Mouse (Mus musculus) kidney, embryonic 14.5 days (tissue): ENCODE results near the gene Foxn4. TPM values are rescaled to one million over a fixed set of nuclear protein-coding genes. Genes with fewer than 3 reads are reported as not detected.

Experiments used
- ATAC-seq: fragments of 200-750 bp; cut with Nextera tagmentation; 2 replicates; pipeline ENCODE4 v1.8.0; 2017; ENCODE audit warnings: moderate number of reproducible peaks, mild to moderate bottlenecking, moderate TSS enrichment, moderate library complexity; ENCODE audit not compliant: low FRiP score, low TSS enrichment
- H3K27ac ChIP-seq: fragments of 300-500 bp; sonication (generic); 2 replicates; pipeline ENCODE4 v1.5.1; 2014; ENCODE audit warnings: low read depth, mild to moderate bottlenecking, low read length, moderate library complexity, mixed read lengths
- H3K27me3 ChIP-seq: fragments of 300-500 bp; sonication (generic); 2 replicates; pipeline ENCODE4 v1.6.1; 2014; ENCODE audit warnings: mild to moderate bottlenecking, low read length; ENCODE audit not compliant: control insufficient read depth, insufficient read depth
- H3K36me3 ChIP-seq: fragments of 300-500 bp; sonication (generic); 2 replicates; pipeline ENCODE4 v1.6.1; 2014; ENCODE audit warnings: low read length, mixed read lengths; ENCODE audit not compliant: control insufficient read depth, insufficient read depth
- H3K4me1 ChIP-seq: fragments of 300-500 bp; sonication (generic); 2 replicates; pipeline ENCODE4 v1.6.1; 2014; ENCODE audit warnings: low read length, mixed read lengths; ENCODE audit not compliant: control insufficient read depth, insufficient read depth
- H3K4me2 ChIP-seq: fragments of 300-500 bp; sonication (generic); replicated peaks from 2 replicates; pipeline ENCODE4 v1.6.1; 2014; ENCODE audit warnings: low read depth, mild to moderate bottlenecking, low read length
- H3K4me3 ChIP-seq: fragments of 300-500 bp; sonication (generic); 2 replicates; pipeline ENCODE4 v1.5.1; 2014; ENCODE audit warnings: mild to moderate bottlenecking, low read length
- H3K9ac ChIP-seq: fragments of 300-500 bp; sonication (generic); 2 replicates; pipeline ENCODE4 v1.6.1; 2014; ENCODE audit warnings: low read depth, mild to moderate bottlenecking, low read length, moderate library complexity
- H3K9me3 ChIP-seq: fragments of 300-500 bp; sonication (generic); 2 replicates; pipeline ENCODE4 v1.6.1; 2016; ENCODE audit warnings: low read length; ENCODE audit not compliant: control insufficient read depth
- WGBS: fragments of 180-500 bp; shearing (Covaris S2); extraction: QIAGEN DNeasy Blood & Tissue Kit; methylation state at CpG from one replicate; pipeline ENCODE4 v1.1.7; 2014; 5-methylcytosine and 5-hydroxymethylcytosine counted together
- polyA plus RNA-seq: library from polyadenylated mRNA; unstranded; fragments of >200 nt; fragmentation: Nextera tagmentation; extraction: Ambion mirVana; gene quantifications from 2 replicates; pipeline ENCODE4 v1.2.1, GENCODE M21; 2014

Gene Foxn4
- polyA plus RNA-seq, 1 experiment from 2014 or later, result not detected

DNA sequence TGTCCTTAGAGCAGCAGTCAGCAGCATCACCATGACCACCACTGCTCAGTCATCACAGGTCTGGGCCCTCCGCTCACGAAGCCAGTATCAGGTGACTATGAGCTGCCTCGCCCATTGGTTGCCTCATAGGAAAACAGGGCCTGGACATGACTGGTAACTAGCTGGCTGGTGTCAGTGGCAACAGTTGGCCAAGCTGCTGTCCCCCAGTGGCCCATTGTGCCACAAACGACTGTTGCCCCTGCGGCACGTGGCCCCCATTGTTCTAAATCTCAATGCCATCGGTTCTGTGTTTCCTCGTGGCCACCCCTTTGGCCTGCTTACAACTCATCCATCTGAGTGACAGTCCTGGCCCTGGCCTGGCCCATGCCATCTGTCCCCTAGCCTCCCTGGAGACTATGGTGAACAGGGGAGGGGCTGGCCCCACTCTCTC lies 9.6 kb downstream of the Foxn4 start:
- Histone ChIP-seq H3K9ac (no peak overlapping the region), H3K27me3 (no peaks in the 10 kb centered on the region), H3K4me3 (no peak overlapping the region), H3K4me1 (no peaks in the 10 kb centered on the region), H3K27ac (no peak overlapping the region), H3K36me3 (no peaks in the 10 kb centered on the region), H3K4me2 (no peak overlapping the region), H3K9me3 (no peaks in the 10 kb centered on the region)
- 71% methylated on average over 8 of the region's 8 CpGs for WGBS
- ATAC-seq, result no peak

DNA sequence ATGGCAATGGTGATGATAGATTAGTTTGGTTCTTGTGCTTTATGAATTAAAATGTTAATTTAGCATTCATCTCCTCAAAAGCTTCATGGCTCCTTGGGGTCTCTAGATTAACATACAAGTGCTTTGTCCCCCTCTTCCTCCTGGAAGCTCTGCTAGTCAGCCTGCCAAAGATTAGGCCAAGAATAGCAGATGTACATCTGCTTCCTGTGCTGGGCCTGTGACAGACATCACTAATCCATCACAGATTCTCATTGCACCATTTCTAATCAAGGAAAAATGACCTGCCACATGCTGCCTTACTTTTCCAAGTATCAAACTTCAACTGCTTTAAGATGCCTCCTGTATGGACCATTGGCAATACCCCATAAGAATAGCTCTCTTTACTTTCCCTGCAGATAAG lies 12.1 kb downstream of the Foxn4 start:
- Histone ChIP-seq H3K4me1 (no peaks in the 10 kb centered on the region), H3K9me3 (no peaks in the 10 kb centered on the region), H3K4me3 (no peak overlapping the region), H3K27me3 (no peaks in the 10 kb centered on the region), H3K27ac (no peak overlapping the region), H3K9ac (no peak overlapping the region), H3K36me3 (no peaks in the 10 kb centered on the region), H3K4me2 (no peak overlapping the region)
- no peak for ATAC-seq

DNA sequence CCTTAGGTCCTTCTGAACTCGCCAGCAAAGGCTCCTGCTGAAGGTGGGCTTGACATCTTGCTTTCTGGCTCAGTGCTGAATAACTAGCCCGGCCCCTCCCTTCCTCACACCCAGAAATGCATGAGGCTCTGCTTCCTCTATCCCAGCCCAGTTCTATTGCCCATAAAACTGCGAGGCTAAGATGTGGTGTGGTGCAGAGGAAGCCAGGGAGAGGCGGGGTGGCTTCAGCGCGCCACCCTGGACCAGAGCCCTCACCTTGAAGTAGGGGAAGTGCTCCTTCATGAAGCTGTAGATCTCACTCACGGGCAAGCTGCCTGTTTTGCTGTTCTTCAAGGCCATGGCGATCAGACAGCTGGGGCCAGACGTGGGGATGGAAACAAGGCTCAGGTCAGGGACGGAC lies 14.1 kb downstream of the Foxn4 start:
- H3K4me1 ChIP-seq, result no peaks in the 10 kb centered on the region
- no peaks in the 10 kb centered on the region for H3K27me3 ChIP-seq
- no peaks in the 10 kb centered on the region for H3K36me3 ChIP-seq
- no peak overlapping the region for H3K27ac ChIP-seq
- no peak overlapping the region for H3K4me2 ChIP-seq
- no peaks in the 10 kb centered on the region for H3K9me3 ChIP-seq
- no peak overlapping the region for H3K9ac ChIP-seq
- WGBS, result 60% methylated on average over 10 of the region's 10 CpGs
- no peak overlapping the region for H3K4me3 ChIP-seq
- ATAC-seq, result no peak

DNA sequence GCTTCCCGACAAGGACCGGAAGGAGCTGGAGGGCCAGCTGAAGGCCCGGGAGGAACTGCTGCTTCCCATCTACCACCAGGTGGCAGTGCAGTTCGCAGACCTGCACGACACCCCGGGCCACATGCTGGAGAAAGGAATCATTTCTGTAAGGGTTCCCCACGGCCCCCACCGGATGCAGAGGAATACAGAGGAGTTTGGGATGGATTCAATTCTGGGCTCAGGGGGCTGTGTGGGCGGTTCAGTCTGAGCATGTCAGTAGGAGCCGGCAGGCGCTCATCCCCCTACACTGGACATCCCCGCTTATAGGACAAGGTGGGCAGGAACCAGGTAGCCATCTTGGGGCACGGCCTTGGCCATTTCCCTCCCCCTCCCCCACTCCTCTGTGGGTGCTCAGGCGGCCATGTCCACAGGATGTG lies 25.4 kb downstream of the Foxn4 start:
- 16% methylated on average over 14 of the region's 14 CpGs for WGBS
- Histone ChIP-seq H3K27me3 (no peaks in the 10 kb centered on the region), H3K4me1 (peaks cover 6% of the 10 kb centered on the region), H3K4me3 (peak overlapping the region; percentile 15; the same call in 1 of the 2 replicates), H3K9ac (peak overlapping the region; percentile 42; the same call in 1 of the 2 replicates), H3K4me2 (peak overlapping the region; percentile 39; the same call in 1 of the 2 replicates), H3K27ac (no peak overlapping the region), H3K36me3 (no peaks in the 10 kb centered on the region), H3K9me3 (no peaks in the 10 kb centered on the region)
- peak; percentile 76 for ATAC-seq

DNA sequence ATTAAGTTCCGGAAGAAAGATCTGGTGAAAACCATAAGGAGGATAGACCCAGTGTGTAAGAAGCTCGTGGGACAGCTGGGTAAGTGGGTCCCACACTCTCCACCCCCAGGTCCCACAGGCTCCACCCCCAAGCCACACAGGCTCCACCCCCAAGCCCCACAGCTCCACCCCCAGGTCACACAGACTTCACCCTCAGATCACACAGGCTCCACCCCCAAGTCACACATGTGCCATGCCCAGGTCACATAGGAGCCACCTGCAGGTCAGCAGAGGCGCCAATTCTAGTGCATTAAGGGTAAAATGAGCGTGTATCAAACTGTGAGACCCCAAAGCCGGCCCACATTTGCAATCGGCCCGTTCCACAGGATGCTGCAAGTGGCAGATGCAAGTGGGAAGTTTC lies 27.1 kb downstream of the Foxn4 start:
- Histone ChIP-seq H3K27ac (no peak overlapping the region), H3K4me3 (no peak overlapping the region), H3K4me1 (peaks cover 6% of the 10 kb centered on the region), H3K9me3 (no peaks in the 10 kb centered on the region), H3K9ac (no peak overlapping the region), H3K4me2 (no peak overlapping the region), H3K27me3 (no peaks in the 10 kb centered on the region), H3K36me3 (no peaks in the 10 kb centered on the region)
- WGBS, result 79% methylated on average over 7 of the region's 7 CpGs
- no peak for ATAC-seq

DNA sequence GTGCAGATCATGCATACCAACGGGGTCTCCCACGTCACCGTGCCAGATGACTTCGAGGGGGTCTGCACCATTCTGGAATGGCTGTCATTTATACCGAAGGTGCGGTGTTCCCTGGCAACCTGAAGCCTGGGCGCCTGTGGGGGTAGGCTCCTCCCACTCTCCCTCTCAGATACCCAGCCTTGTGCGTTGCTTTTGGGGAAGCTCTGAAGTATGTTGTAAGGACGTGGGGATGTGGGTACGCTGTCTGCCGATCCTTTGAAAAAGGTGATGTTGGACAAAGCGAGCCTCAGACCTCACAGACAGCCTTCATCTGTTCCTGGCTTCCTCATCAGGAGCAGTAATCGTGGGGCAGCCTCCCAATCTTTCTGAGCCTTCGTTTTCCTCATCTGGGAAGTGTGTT lies 33.9 kb downstream of the Foxn4 start:
- Histone ChIP-seq H3K4me2 (no peak overlapping the region), H3K27ac (no peak overlapping the region), H3K4me1 (no peaks in the 10 kb centered on the region), H3K4me3 (no peak overlapping the region), H3K27me3 (no peaks in the 10 kb centered on the region), H3K9me3 (no peaks in the 10 kb centered on the region), H3K36me3 (no peaks in the 10 kb centered on the region), H3K9ac (no peak overlapping the region)
- WGBS, result 48% methylated on average over 14 of the region's 14 CpGs
- no peak for ATAC-seq

DNA sequence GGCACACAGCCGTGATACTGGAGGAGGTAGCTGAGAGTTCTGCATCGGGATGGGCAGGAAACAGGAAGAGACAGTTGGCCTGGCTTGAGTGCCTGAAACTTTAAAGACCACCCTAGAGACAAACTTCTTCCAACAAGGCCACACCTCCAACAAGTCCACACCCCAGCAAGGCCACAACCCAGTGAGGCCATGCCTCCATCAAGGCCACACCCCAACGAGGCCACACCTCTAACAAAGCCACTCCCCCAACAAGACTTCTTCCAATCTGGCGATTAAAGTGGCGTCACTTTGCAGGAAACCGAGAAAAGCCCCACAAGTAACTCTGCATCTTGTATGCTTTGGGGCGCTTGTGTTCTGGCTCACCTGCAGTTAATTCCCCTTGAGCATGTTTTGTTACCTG lies 34.7 kb downstream of the Foxn4 start:
- H3K27ac ChIP-seq, result no peak overlapping the region
- no peak overlapping the region for H3K4me2 ChIP-seq
- no peaks in the 10 kb centered on the region for H3K27me3 ChIP-seq
- no peak overlapping the region for H3K9ac ChIP-seq
- no peak overlapping the region for H3K4me3 ChIP-seq
- no peak for ATAC-seq
- H3K36me3 ChIP-seq, result no peaks in the 10 kb centered on the region
- no peaks in the 10 kb centered on the region for H3K9me3 ChIP-seq
- H3K4me1 ChIP-seq, result no peaks in the 10 kb centered on the region
- WGBS, result 43% methylated on average over 7 of the region's 7 CpGs

DNA sequence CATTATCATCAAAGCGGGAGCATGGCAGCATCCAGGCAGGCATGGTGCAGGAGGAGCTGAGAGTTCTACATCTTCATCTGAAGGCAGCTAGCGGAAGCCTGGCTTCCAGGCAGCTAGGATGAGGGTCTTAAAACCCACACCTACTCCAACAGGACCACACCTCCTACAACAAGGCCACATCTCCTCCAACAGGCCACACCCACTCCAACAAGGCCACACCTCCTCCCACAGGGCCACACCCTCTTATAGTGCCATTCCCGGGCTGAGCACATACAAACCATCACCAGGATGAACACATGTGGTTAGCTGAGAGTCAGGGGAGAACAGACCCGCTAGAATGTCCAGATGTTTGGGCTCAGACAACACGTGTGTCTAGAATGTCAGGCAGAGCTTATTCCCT lies 44.7 kb downstream of the Foxn4 start:
- H3K36me3 ChIP-seq, result no peaks in the 10 kb centered on the region
- no peak overlapping the region for H3K4me2 ChIP-seq
- 70% methylated on average over 5 of the region's 5 CpGs for WGBS
- no peaks in the 10 kb centered on the region for H3K27me3 ChIP-seq
- no peaks in the 10 kb centered on the region for H3K4me1 ChIP-seq
- no peak overlapping the region for H3K9ac ChIP-seq
- H3K4me3 ChIP-seq, result no peak overlapping the region
- H3K9me3 ChIP-seq, result peaks cover 8% of the 10 kb centered on the region; the same call in 1 of the 2 replicates
- no peak for ATAC-seq
- H3K27ac ChIP-seq, result no peak overlapping the region

DNA sequence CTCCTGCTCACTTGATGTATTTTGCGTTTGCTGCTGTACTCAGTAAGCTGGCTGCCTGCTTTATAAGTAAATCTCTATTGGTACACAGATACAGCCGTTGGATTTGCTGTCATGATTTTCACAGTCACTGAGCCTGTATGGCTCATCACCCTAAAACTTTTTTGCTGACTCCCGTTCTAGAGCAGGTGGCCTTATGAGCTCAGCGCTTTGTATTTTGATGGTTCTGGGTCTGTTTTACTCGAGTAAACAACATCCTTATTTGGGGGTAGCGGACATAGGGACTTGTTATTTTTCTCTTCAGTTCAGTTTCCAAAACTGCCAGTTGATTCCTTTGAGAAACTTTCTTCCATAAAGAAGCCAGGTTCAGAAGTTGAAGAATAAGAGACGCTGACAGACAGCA lies 47.6 kb downstream of the Foxn4 start:
- H3K27ac ChIP-seq, result no peak overlapping the region
- H3K4me3 ChIP-seq, result no peak overlapping the region
- peaks cover 8% of the 10 kb centered on the region; the same call in 1 of the 2 replicates for H3K9me3 ChIP-seq
- no peak overlapping the region for H3K9ac ChIP-seq
- WGBS, result 93% methylated on average over 7 of the region's 7 CpGs
- no peak overlapping the region for H3K4me2 ChIP-seq
- no peaks in the 10 kb centered on the region for H3K4me1 ChIP-seq
- H3K27me3 ChIP-seq, result no peaks in the 10 kb centered on the region
- no peak for ATAC-seq
- H3K36me3 ChIP-seq, result no peaks in the 10 kb centered on the region

DNA sequence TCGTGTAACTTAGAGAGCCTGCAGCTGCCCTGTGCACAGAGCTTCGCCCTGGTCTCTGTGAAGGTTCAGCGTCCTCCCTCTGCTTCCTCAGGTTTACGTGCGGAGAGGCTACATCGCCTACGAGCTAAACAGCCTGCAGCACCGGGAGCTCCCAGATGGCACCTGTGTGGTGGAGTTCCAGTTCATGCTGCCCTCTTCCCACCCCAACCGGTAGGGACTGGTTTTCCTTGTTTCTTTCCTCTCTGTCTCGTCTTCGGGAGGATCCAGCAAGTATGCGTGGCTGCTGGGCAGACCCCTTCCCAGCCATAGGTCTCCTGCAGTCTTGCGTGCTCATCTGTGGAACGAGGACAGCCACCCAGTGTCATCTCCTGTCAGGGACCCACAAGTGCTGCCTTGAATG lies 54.8 kb downstream of the Foxn4 start:
- Histone ChIP-seq H3K4me1 (no peaks in the 10 kb centered on the region), H3K27me3 (no peaks in the 10 kb centered on the region), H3K4me2 (no peak overlapping the region), H3K36me3 (no peaks in the 10 kb centered on the region), H3K4me3 (no peak overlapping the region), H3K9me3 (no peaks in the 10 kb centered on the region), H3K9ac (no peak overlapping the region), H3K27ac (no peak overlapping the region)
- no peak for ATAC-seq
- 76% methylated on average over 14 of the region's 14 CpGs for WGBS
